Mouse (Mus musculus) kidney, adult 2 months (tissue): Measurements from ENCODE around the gene Itpk1.

ENCODE experiments used
- CTCF ChIP-seq: fragments of 200-500 bp; conservative IDR thresholded peaks from 2 replicates; pipeline ENCODE4 v1.5.1; 2011; ENCODE audit warnings: low read depth, mild to moderate bottlenecking, control low read depth, low read length, moderate library complexity, mixed read lengths; ENCODE audit not compliant: insufficient read depth, insufficient read length
- POLR2A ChIP-seq: fragments of 200-500 bp; IDR thresholded peaks from one replicate; pipeline ENCODE4 v1.6.1; 2011; ENCODE audit warnings: low read depth, low read length, control low read depth

- TF ChIP-seq CTCF: no peak
- TF ChIP-seq POLR2A: no peak
Measured at GRCm38 (mm10) chr12:102713153-102713865, 8.6 kb upstream of the Itpk1 start.
